11 mouse cellular contexts compared by ENCODE assay signal in the genomic region with DNA sequence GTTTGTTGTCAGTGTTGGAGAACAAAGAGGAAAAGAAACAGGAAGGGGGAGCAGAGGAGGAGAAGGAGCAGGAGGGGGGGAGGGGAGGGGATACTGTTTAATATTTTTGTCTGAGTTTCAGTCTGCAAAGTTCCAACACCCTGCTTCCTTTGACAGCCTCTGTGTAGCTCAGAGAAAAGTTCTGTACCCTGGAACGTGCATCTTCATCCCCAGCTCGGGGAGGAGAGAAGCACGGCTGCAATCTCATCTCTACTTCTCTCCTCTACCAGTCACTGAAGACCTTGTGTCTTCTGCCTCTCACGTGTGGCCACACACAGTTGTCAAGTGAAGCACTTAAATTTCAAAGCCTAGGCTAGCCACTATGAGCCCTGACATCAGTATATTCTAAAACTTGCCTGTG. TPM values are rescaled to one million over a fixed set of nuclear protein-coding genes. Genes with fewer than 3 reads are reported as not detected.
A peak's percentile ranks its signal among the peaks of the same experiment; 100 is the strongest.
DNase-seq lines count a peak whose midpoint lies in the region; ATAC-seq lines count a peak whose summit lies in the region.
"Had no signal": no experiment of that assay in that cellular context is flagged by ENCODE, and none has a peak within 500 bp of the region (broad histone marks: within the 10 kb centered on the region; RNA-seq: fewer than 3 reads in every experiment).

No protein-coding gene starts in this region.

- H3K9me3 ChIP-seq in heart, embryonic 15.5 days (replicated peaks), result no peaks in the 10 kb centered on the region; the same call in 1 of the 2 replicates
- no peaks in the 10 kb centered on the region for H3K9me3 ChIP-seq in forebrain, embryonic 13.5 days (replicated peaks)
- H3K9me3 ChIP-seq in limb, embryonic 15.5 days, result no peaks in the 10 kb centered on the region

- H3K4me1 ChIP-seq in heart, embryonic 15.5 days (replicated peaks), result no peaks in the 10 kb centered on the region; the same call in 1 of the 2 replicates
- peaks cover 4% of the 10 kb centered on the region; the same call in 1 of the 2 replicates for H3K4me1 ChIP-seq in forebrain, embryonic 13.5 days
- H3K4me1 ChIP-seq in limb, embryonic 15.5 days, result peaks cover 5% of the 10 kb centered on the region; the same call in 1 of the 2 replicates

- no peak overlapping the region for H3K27ac ChIP-seq in heart, embryonic 15.5 days
- no peak overlapping the region for H3K27ac ChIP-seq in forebrain, embryonic 13.5 days
- H3K27ac ChIP-seq in limb, embryonic 15.5 days, result no peak overlapping the region

- H3K27me3 ChIP-seq in heart, embryonic 15.5 days, result no peaks in the 10 kb centered on the region
- no peaks in the 10 kb centered on the region for H3K27me3 ChIP-seq in forebrain, embryonic 13.5 days
- H3K27me3 ChIP-seq in limb, embryonic 15.5 days, result no peaks in the 10 kb centered on the region

- H3K9ac ChIP-seq in heart, embryonic 15.5 days, result no peak overlapping the region
- 0 out of 2 replicates have a peak overlapping the region, but pooled peaks have one; percentile 37 for H3K9ac ChIP-seq in forebrain, embryonic 13.5 days
- no peak overlapping the region for H3K9ac ChIP-seq in limb, embryonic 15.5 days

- H3K4me3 ChIP-seq in heart, embryonic 15.5 days, result peak overlapping the region; percentile 24
- H3K4me3 ChIP-seq in forebrain, embryonic 13.5 days, result peak overlapping the region; percentile 14; the same call in 1 of the 2 replicates
- H3K4me3 ChIP-seq in limb, embryonic 15.5 days, result no peak overlapping the region; the same call in 1 of the 2 replicates
- H3K4me3 ChIP-seq: myocyte had no signal

- intact Hi-C loops in heart, postnatal 25 days (cut with DNase I), result no loop called here

- H3K4me2 ChIP-seq in heart, embryonic 15.5 days, result peak overlapping the region; percentile 51
- peak overlapping the region; percentile 45 for H3K4me2 ChIP-seq in forebrain, embryonic 13.5 days
- peak overlapping the region; percentile 1; the same call in 1 of the 2 replicates for H3K4me2 ChIP-seq in limb, embryonic 15.5 days

- H3K36me3 ChIP-seq in heart, embryonic 15.5 days, result no peaks in the 10 kb centered on the region
- no peaks in the 10 kb centered on the region for H3K36me3 ChIP-seq in forebrain, embryonic 13.5 days (ENCODE audit: poor library complexity, severe bottlenecking)
- H3K36me3 ChIP-seq in limb, embryonic 15.5 days, result no peaks in the 10 kb centered on the region

- DNase-seq in heart, postnatal 25 days (ENCODE audit: low spot score), result no peak
- peak; percentile 12 for DNase-seq in Muller cell, postnatal 12 days (ENCODE audit: inconsistent ontology term)
- DNase-seq in ovary, postnatal 36 days (ENCODE audit: low spot score), result no peak
- DNase-seq in frontal cortex, adult 2 months (ENCODE audit: extremely low spot score in 1 of 2, low spot score in 1 of 2), result no peak

- ATAC-seq in heart, embryonic 15.5 days (replicated peaks; ENCODE audit: insufficient number of reproducible peaks, insufficient read depth, low FRiP score, low read depth), result no peak
- no peak for ATAC-seq in forebrain, embryonic 13.5 days
- no peak for ATAC-seq in limb, embryonic 15.5 days (ENCODE audit: insufficient number of reproducible peaks, low FRiP score, low TSS enrichment, low read depth)
- no peak for ATAC-seq in erythroblast, adult 5-6 weeks (replicated peaks; ENCODE audit: low FRiP score, poor library complexity, severe bottlenecking)
- ATAC-seq: CD4-positive, CD25-positive, alpha-beta regulatory T cell, adult 4 months had no signal

- 13% methylated on average over 4 of the region's 4 CpGs for WGBS in heart, embryonic 15.5 days
- 35% methylated on average over 4 of the region's 4 CpGs for WGBS in forebrain, embryonic 13.5 days
- 39% methylated on average over 4 of the region's 4 CpGs for WGBS in limb, embryonic 15.5 days

RNA-seq across cellular contexts. Expression of gene Aox2, which starts 55.1 kb away (rescaled TPM):
- not detected in 2 replicates for polyA plus RNA-seq in heart, embryonic 15.5 days (2015; fragmentation: Nextera tagmentation; extraction: Ambion mirVana)
- not detected for total RNA-seq in heart, postnatal 25 days (2021)
- polyA plus RNA-seq in forebrain, embryonic 13.5 days (2015; fragmentation: Nextera tagmentation; extraction: Ambion mirVana), result 0.06 TPM in 1 of 2 replicates, not detected in the other
- 0.08 and 0.12 TPM in 2 replicates for polyA plus RNA-seq in limb, embryonic 15.5 days (2015; fragmentation: Nextera tagmentation; extraction: Ambion mirVana)
- 0.02 and 0.32 TPM in 2 replicates for polyA plus RNA-seq in frontal cortex, adult 2 months (2012; rRNA removed)
- total RNA-seq in erythroblast, adult 5-6 weeks (2015; ENCODE audit: low replicate concordance), result not detected in 2 replicates
- total RNA-seq in erythroblast, adult 5-6 weeks (2017; ENCODE audit: low replicate concordance), result not detected in 2 replicates
- total RNA-seq: hematopoietic stem cell, adult 5-6 weeks had no signal
- polyA plus RNA-seq: myocyte had no signal

RNA-seq across cellular contexts. Expression of gene Bzw1, which starts 59.5 kb away (rescaled TPM):
- 178 and 181 TPM in 2 replicates for polyA plus RNA-seq in heart, embryonic 15.5 days (2015; fragmentation: Nextera tagmentation; extraction: Ambion mirVana)
- 10 to 100 TPM; 62.7 to 75.9 TPM for total RNA-seq in heart, postnatal 25 days (2021)
- polyA plus RNA-seq in forebrain, embryonic 13.5 days (2015; fragmentation: Nextera tagmentation; extraction: Ambion mirVana), result 441 and 458 TPM in 2 replicates
- 306 and 334 TPM in 2 replicates for polyA plus RNA-seq in limb, embryonic 15.5 days (2015; fragmentation: Nextera tagmentation; extraction: Ambion mirVana)
- polyA plus RNA-seq in frontal cortex, adult 2 months (2012; rRNA removed), result 84.7 and 86.0 TPM in 2 replicates
- total RNA-seq in erythroblast, adult 5-6 weeks (2015; ENCODE audit: low replicate concordance), result 53.8 and 57.5 TPM in 2 replicates
- 43.8 and 48.4 TPM in 2 replicates for total RNA-seq in erythroblast, adult 5-6 weeks (2017; ENCODE audit: low replicate concordance)

Comparison
In these comparisons a context has a peak if more than half of its experiments do, and no peak if none do; other contexts are left out.
1. H3K4me2 ChIP-seq: peak in every context shown above with its lines; median percentile 51 in heart, embryonic 15.5 days; 45 in forebrain, embryonic 13.5 days; 1 in limb, embryonic 15.5 days.